Mouse (Mus musculus) lung, embryonic 15.5 days (tissue): ENCODE data around the gene Slc39a3. TPM values are rescaled to one million over a fixed set of nuclear protein-coding genes. Genes with fewer than 3 reads are reported as not detected.
"Not testable (repeated sequence)": the region's sequence is repeated elsewhere in the genome, so short reads cannot be mapped to it uniquely, and the experiment has no call there.

Experiments
- ATAC-seq: fragments of 200-750 bp; cut with Nextera tagmentation; 2 replicates; pipeline ENCODE4 v1.8.0; 2017; ENCODE audit warnings: moderate number of reproducible peaks, borderline replicate concordance; ENCODE audit not compliant: low FRiP score, low TSS enrichment; ENCODE audit errors: extremely low read depth
- H3K27ac ChIP-seq: fragments of 300-500 bp; sonication (generic); 2 replicates; pipeline ENCODE4 v1.5.1; 2015; ENCODE audit warnings: moderate library complexity, mild to moderate bottlenecking, inconsistent platforms
- H3K27me3 ChIP-seq: fragments of 300-500 bp; sonication (generic); 2 replicates; pipeline ENCODE4 v1.6.1; 2015; ENCODE audit warnings: inconsistent platforms
- H3K36me3 ChIP-seq: fragments of 300-500 bp; sonication (generic); 2 replicates; pipeline ENCODE4 v1.6.1; 2015; ENCODE audit warnings: inconsistent platforms
- H3K4me1 ChIP-seq: fragments of 300-500 bp; sonication (generic); 2 replicates; pipeline ENCODE4 v1.6.1; 2015; ENCODE audit warnings: inconsistent platforms
- H3K4me2 ChIP-seq: fragments of 300-500 bp; sonication (generic); 2 replicates; pipeline ENCODE4 v1.6.1; 2015; ENCODE audit warnings: inconsistent platforms, mild to moderate bottlenecking, moderate library complexity
- H3K4me3 ChIP-seq: fragments of 300-500 bp; sonication (generic); 2 replicates; pipeline ENCODE4 v1.5.1; 2015; ENCODE audit warnings: mild to moderate bottlenecking, inconsistent platforms
- H3K9ac ChIP-seq: fragments of 300-500 bp; sonication (generic); 2 replicates; pipeline ENCODE4 v1.6.1; 2015; ENCODE audit warnings: inconsistent platforms
- H3K9me3 ChIP-seq: fragments of 300-500 bp; sonication (generic); 2 replicates; pipeline ENCODE4 v1.6.1; 2016; ENCODE audit warnings: inconsistent platforms
- WGBS: fragments of 180-500 bp; shearing (Covaris S2); methylation state at CpG from one replicate; pipeline ENCODE4 v1.1.7; 2015; 5-methylcytosine and 5-hydroxymethylcytosine counted together
- polyA plus RNA-seq: library from polyadenylated mRNA; unstranded; fragments of >200 nt; fragmentation: Nextera tagmentation; extraction: Ambion mirVana; gene quantifications from 2 replicates; pipeline ENCODE4 v1.2.1, GENCODE M21; 2015

The Slc39a3 gene
- polyA plus RNA-seq, 1 experiment from 2014 or later = 20.5 TPM

DNA sequence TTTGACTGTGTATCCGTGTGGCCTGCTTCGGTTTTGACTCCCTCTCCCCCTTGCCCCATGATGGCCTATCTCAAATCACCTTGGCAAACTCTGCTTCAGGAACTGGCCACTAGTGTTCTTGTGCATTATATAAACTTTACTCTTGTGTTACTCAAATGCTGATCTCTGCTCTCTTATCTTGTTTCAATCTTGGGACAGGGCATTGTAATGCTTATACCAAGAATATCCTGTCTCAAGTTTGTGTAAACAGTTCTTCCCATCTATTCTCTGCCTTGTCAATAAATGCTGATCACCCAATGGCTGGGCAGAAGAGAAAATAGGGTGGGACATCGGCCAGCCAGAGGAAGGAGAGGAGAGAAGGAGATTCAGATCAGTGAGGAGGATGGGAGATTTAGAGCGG is 25.5 kb upstream of the Slc39a3 start:
- no peak overlapping the region for H3K9ac ChIP-seq
- H3K27me3 ChIP-seq = no peaks in the 10 kb centered on the region
- no peaks in the 10 kb centered on the region for H3K9me3 ChIP-seq
- H3K4me1 ChIP-seq = peaks cover 17% of the 10 kb centered on the region
- ATAC-seq = no peak
- H3K27ac ChIP-seq = no peak overlapping the region
- 46% methylated on average over 4 of the region's 4 CpGs for WGBS
- no peak overlapping the region for H3K4me2 ChIP-seq
- no peak overlapping the region for H3K4me3 ChIP-seq
- no peaks in the 10 kb centered on the region for H3K36me3 ChIP-seq

GRCm38 (mm10) chr10:81059603-81060543 is 22.6 kb upstream of the Slc39a3 start, which contains the start of gene Sgta:
Sgta (minus strand) TSS chr10:81060181.
- peak within 1 kb of the TSS; percentile 80 for H3K4me2 ChIP-seq
- peak; percentile 96 for ATAC-seq
- H3K36me3 ChIP-seq = no peaks in the 10 kb centered on the region
- H3K4me1 ChIP-seq = peaks cover 22% of the 10 kb centered on the region
- H3K27me3 ChIP-seq = no peaks in the 10 kb centered on the region
- peak within 1 kb of the TSS; percentile 77 for H3K4me3 ChIP-seq
- H3K9ac ChIP-seq = peak within 1 kb of the TSS; percentile 81
- no peak within 1 kb of the TSS for H3K27ac ChIP-seq
- WGBS = under 1% methylated on average over 48 of the region's 48 CpGs
- no peaks in the 10 kb centered on the region for H3K9me3 ChIP-seq

GRCm38 (mm10) chr10:81058896-81059295 is 21.7 kb upstream of the Slc39a3 start:
- Histone ChIP-seq H3K36me3 (no peaks in the 10 kb centered on the region), H3K27ac (no peak overlapping the region), H3K4me2 (peak overlapping the region; percentile 80), H3K4me1 (peaks cover 22% of the 10 kb centered on the region), H3K4me3 (peak overlapping the region; percentile 77), H3K9me3 (no peaks in the 10 kb centered on the region), H3K27me3 (no peaks in the 10 kb centered on the region), H3K9ac (peak overlapping the region; percentile 81; the same call in 1 of the 2 replicates)
- no peak for ATAC-seq
- WGBS = 78% methylated on average over 6 of the region's 6 CpGs

GRCm38 (mm10) chr10:81057406-81058130 is 20.3 kb upstream of the Slc39a3 start:
- Histone ChIP-seq H3K27ac (no peak overlapping the region), H3K4me2 (no peak overlapping the region), H3K4me3 (no peak overlapping the region), H3K4me1 (peaks cover 22% of the 10 kb centered on the region), H3K27me3 (no peaks in the 10 kb centered on the region), H3K9me3 (no peaks in the 10 kb centered on the region), H3K9ac (no peak overlapping the region), H3K36me3 (no peaks in the 10 kb centered on the region)
- no peak for ATAC-seq
- 89% methylated on average over 23 of the region's 23 CpGs for WGBS

DNA sequence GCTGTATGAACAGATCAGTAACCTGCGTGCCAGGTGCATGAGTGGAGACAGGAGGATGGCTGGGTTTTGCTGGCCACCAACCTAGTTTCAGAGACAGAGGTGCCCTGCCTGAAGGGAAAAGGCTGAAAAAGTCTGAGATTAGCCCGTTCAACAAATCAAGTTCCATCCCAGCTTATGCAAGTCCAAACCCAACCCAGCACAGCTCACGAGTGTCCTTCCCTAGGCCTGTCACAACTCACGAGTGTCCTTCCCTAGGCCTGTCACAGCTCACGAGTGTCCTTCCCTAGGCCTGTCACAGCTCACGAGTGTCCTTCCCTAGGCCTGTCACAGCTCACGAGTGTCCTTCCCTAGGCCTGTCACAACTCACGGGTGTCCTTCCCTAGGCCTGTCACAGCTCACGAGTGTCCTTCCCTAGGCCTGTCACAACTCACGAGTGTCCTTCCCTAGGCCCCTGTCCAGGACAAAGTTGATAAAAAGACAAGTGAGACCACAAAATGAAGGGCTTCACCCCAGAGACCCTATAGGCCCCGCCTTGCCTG is 18.6 kb upstream of the Slc39a3 start:
- 74% methylated on average over 11 of the region's 11 CpGs for WGBS
- not testable (repeated sequence) for H3K27me3 ChIP-seq, H3K4me3 ChIP-seq, H3K9me3 ChIP-seq, ATAC-seq, H3K27ac ChIP-seq, H3K4me2 ChIP-seq, H3K9ac ChIP-seq
- Histone ChIP-seq H3K4me1 (peaks cover 22% of the 10 kb centered on the region), H3K36me3 (peaks cover 13% of the 10 kb centered on the region)

DNA sequence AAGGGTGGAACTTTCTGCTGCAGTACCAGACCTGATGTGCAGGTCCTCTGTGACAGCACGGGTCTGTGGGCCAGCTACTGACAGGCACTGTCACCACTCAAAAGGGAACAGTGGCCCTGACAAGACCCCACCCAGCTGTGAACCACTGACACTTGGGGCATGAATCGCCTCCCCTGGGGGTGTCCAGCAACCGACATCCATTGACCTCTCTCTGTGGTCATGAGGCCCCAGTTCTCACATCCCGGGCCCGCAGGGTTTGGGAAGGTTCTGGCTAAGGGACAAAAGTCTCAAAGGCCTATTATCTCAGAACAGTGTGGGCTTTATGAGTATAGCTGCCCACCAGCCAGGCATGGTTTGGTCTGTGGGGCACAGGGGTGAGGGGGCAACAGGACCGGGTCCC is 17.9 kb upstream of the Slc39a3 start:
- Histone ChIP-seq H3K27me3 (no peaks in the 10 kb centered on the region), H3K9ac (no peak overlapping the region), H3K4me3 (no peak overlapping the region), H3K36me3 (peaks cover 20% of the 10 kb centered on the region), H3K4me2 (no peak overlapping the region), H3K27ac (no peak overlapping the region), H3K9me3 (no peaks in the 10 kb centered on the region), H3K4me1 (peaks cover 22% of the 10 kb centered on the region)
- no peak for ATAC-seq
- WGBS = 90% methylated on average over 6 of the region's 6 CpGs

GRCm38 (mm10) chr10:81052577-81052976 is 15.4 kb upstream of the Slc39a3 start:
- no peak for ATAC-seq
- WGBS = 85% methylated on average over 5 of the region's 5 CpGs

GRCm38 (mm10) chr10:81051133-81051532 is 13.9 kb upstream of the Slc39a3 start:
- H3K36me3 ChIP-seq = peaks cover 60% of the 10 kb centered on the region
- no peak overlapping the region for H3K4me2 ChIP-seq
- H3K9ac ChIP-seq = no peak overlapping the region
- ATAC-seq = no peak
- H3K9me3 ChIP-seq = no peaks in the 10 kb centered on the region
- H3K27ac ChIP-seq = no peak overlapping the region
- H3K27me3 ChIP-seq = no peaks in the 10 kb centered on the region
- no peak overlapping the region for H3K4me3 ChIP-seq
- H3K4me1 ChIP-seq = no peaks in the 10 kb centered on the region
- 86% methylated on average over 6 of the region's 6 CpGs for WGBS

More at GRCm38 (mm10) chr10:81052577-81052976, 15.4 kb upstream of the Slc39a3 start:
- Histone ChIP-seq H3K4me2 (no peak overlapping the region), H3K27me3 (no peaks in the 10 kb centered on the region), H3K9me3 (no peaks in the 10 kb centered on the region), H3K36me3 (peaks cover 46% of the 10 kb centered on the region), H3K9ac (no peak overlapping the region), H3K4me3 (no peak overlapping the region), H3K4me1 (peaks cover 4% of the 10 kb centered on the region; the same call in 1 of the 2 replicates), H3K27ac (no peak overlapping the region)

DNA sequence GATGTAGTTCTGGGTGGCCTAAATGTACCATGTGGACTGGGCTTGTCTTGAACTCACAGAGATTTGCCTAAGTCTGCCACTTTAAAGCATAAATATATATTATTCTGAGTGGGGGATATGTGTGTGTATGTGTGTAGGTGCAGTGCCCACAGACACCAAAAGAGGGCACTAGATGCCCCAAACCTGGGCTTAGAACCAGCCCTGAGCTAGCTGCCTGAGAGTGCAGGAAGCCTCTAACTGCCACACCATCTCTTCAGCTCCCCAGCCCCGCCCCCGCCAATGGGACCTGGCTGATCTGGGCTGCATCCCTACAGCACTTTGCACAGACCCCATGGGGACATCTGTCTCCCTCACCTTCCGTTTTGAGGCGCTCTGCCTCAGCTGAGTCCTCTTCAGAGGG is 13.4 kb upstream of the Slc39a3 start:
- H3K9me3 ChIP-seq = no peaks in the 10 kb centered on the region
- no peak overlapping the region for H3K9ac ChIP-seq
- no peak for ATAC-seq
- WGBS = 76% methylated on average over 4 of the region's 4 CpGs
- H3K27ac ChIP-seq = no peak overlapping the region
- H3K4me1 ChIP-seq = no peaks in the 10 kb centered on the region
- no peak overlapping the region for H3K4me3 ChIP-seq
- H3K36me3 ChIP-seq = peaks cover 65% of the 10 kb centered on the region
- no peaks in the 10 kb centered on the region for H3K27me3 ChIP-seq
- H3K4me2 ChIP-seq = no peak overlapping the region

GRCm38 (mm10) chr10:81045246-81045645 is 8.0 kb upstream of the Slc39a3 start:
- H3K4me3 ChIP-seq, H3K27me3 ChIP-seq, H3K27ac ChIP-seq, H3K4me2 ChIP-seq, H3K4me1 ChIP-seq, H3K9ac ChIP-seq, ATAC-seq, H3K9me3 ChIP-seq: not testable (repeated sequence)
- 84% methylated on average over 14 of the region's 14 CpGs for WGBS
- H3K36me3 ChIP-seq = peaks cover 71% of the 10 kb centered on the region

- H3K27me3 ChIP-seq = no peaks in the 10 kb centered on the region
- peaks cover 4% of the 10 kb centered on the region; the same call in 1 of the 2 replicates for H3K4me1 ChIP-seq
- H3K4me2 ChIP-seq = no peak overlapping the region
- no peak for ATAC-seq
- no peak overlapping the region for H3K4me3 ChIP-seq
- peaks cover 35% of the 10 kb centered on the region for H3K36me3 ChIP-seq
- 27% methylated on average over 13 of the region's 13 CpGs for WGBS
- no peak overlapping the region for H3K9ac ChIP-seq
- no peaks in the 10 kb centered on the region for H3K9me3 ChIP-seq
- H3K27ac ChIP-seq = no peak overlapping the region
Observed at GRCm38 (mm10) chr10:81041458-81042175, 4.4 kb upstream of the Slc39a3 start.
